Mouse (Mus musculus): ENCODE results near the gene Gnai1. TPM values are rescaled to one million over a fixed set of nuclear protein-coding genes. Genes with fewer than 3 reads are reported as not detected.
A peak's percentile ranks its signal among the peaks of the same experiment; 100 is the strongest.
"Not testable (repeated sequence)": the region's sequence is repeated elsewhere in the genome, so short reads cannot be mapped to it uniquely, and the experiment has no call there.

Gene Gnai1
- total and polyA plus RNA-seq, 2 experiments from 2014 or later = 17.0 to 19.2 TPM

DNA sequence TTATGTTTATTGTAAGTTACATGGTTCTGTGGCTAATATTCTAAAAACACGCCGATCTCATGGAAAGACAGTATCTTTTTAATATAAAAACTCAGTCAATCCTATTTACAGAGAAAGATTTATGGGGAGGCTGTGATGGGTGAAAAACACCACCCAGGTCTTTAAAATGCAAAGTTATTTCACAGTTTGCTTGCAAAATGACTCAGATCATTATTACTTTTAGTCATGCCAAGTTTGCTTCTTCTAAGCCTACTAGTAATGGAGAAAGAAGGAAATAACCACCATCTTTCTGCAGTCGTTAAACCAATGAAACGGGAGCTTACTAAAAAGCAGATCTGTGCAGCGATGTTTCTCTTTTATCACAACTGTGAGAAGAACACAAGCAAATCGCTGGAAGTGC lies 1.4 kb downstream of the Gnai1 start:
- DNase-seq (ENCODE audit: low spot score) (no peak), ATAC-seq (ENCODE audit: insufficient read depth, low read depth) (no peak)
- H3K27me3 ChIP-seq (ENCODE audit: control insufficient read depth, insufficient read depth, low read length) = no peaks in the 10 kb centered on the region
- TF ChIP-seq EP300 (IDR thresholded peaks at IDR 0.05; ENCODE audit: low read depth) (no peak), CTCF (IDR thresholded peaks at IDR 0.05; ENCODE audit: low read depth) (no peak)
- WGBS = 34% methylated on average over 6 of the region's 6 CpGs
- H3K27ac ChIP-seq (ENCODE audit: low read depth) = no peak overlapping the region
- H3K36me3 ChIP-seq (replicated peaks; ENCODE audit: control insufficient read depth, insufficient read depth, low read length) = no peaks in the 10 kb centered on the region
- no peak overlapping the region for H3K9ac ChIP-seq (replicated peaks; ENCODE audit: low read depth, low read length)
- peaks cover 7% of the 10 kb centered on the region; the same call in 1 of the 2 replicates for H3K9me3 ChIP-seq (replicated peaks; ENCODE audit: control insufficient read depth, low read length)
- peak overlapping the region; percentile 79 for H3K4me3 ChIP-seq (ENCODE audit: low read depth, low read length)
- H3K4me2 ChIP-seq (ENCODE audit: low read depth, low read length) = peak overlapping the region; percentile 98
- H3K4me1 ChIP-seq (ENCODE audit: control insufficient read depth, insufficient read depth) = peaks cover 12% of the 10 kb centered on the region

DNA sequence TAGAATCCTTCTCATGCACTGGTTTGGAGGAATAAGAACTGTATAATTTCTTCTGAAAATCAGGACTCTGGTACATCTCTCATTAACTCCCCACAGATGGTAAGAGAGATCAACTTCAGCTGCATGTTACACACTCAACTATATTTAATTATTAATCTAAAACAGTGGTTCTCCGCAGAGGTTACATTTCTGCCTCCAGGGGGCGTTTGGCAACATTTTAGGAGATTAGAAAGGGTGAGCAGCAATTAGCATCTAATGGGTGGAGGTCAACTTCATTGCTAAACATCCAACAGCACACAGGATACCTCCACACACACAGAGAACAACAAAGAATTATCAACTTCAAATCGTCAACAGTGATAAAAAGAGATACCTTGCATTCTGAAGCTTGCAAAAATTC lies 2.0 kb downstream of the Gnai1 start:
- DNase-seq (ENCODE audit: low spot score) (peak; percentile 60), ATAC-seq (ENCODE audit: insufficient read depth, low read depth) (no peak)
- H3K4me1 ChIP-seq (ENCODE audit: control insufficient read depth, insufficient read depth) = peaks cover 12% of the 10 kb centered on the region
- peak overlapping the region; percentile 98; the same call in 1 of the 2 replicates for H3K4me2 ChIP-seq (ENCODE audit: low read depth, low read length)
- no peaks in the 10 kb centered on the region for H3K27me3 ChIP-seq (ENCODE audit: control insufficient read depth, insufficient read depth, low read length)
- H3K9ac ChIP-seq (replicated peaks; ENCODE audit: low read depth, low read length) = no peak overlapping the region
- 23% methylated on average over 3 of the region's 3 CpGs for WGBS
- H3K36me3 ChIP-seq (replicated peaks; ENCODE audit: control insufficient read depth, insufficient read depth, low read length) = no peaks in the 10 kb centered on the region
- TF ChIP-seq CTCF (IDR thresholded peaks at IDR 0.05; ENCODE audit: low read depth) (peak; percentile 71), EP300 (IDR thresholded peaks at IDR 0.05; ENCODE audit: low read depth) (no peak)
- peaks cover 2% of the 10 kb centered on the region; the same call in 1 of the 2 replicates for H3K9me3 ChIP-seq (replicated peaks; ENCODE audit: control insufficient read depth, low read length)
- no peak overlapping the region for H3K4me3 ChIP-seq (ENCODE audit: low read depth, low read length)
- H3K27ac ChIP-seq (ENCODE audit: low read depth) = no peak overlapping the region

DNA sequence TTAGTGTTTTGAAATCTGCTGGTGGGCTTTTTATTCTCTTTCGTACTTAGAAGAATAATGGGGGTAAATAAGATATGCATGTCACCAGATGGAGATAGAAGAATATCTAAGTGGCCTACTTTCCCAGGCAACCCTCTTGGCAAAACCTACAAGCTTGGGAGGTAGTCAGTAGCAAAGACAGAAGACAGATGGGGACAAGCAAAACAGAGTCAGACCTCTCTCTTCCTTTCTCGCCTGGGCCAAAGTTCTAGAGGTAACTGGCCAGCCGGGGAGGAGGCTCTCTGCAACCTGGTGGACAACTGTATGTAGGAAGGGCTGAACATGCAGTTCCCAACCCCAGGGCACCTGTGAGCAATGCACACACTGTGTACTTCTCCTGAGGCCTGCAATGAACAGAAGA lies 12.9 kb downstream of the Gnai1 start:
- 87% methylated on average over 3 of the region's 3 CpGs for WGBS
- no peak overlapping the region for H3K9ac ChIP-seq (replicated peaks; ENCODE audit: low read depth, low read length)
- H3K27me3 ChIP-seq (ENCODE audit: control insufficient read depth, insufficient read depth, low read length) = no peaks in the 10 kb centered on the region
- no peak for DNase-seq (ENCODE audit: low spot score)
- H3K36me3 ChIP-seq (replicated peaks; ENCODE audit: control insufficient read depth, insufficient read depth, low read length) = no peaks in the 10 kb centered on the region
- no peak overlapping the region for H3K27ac ChIP-seq (ENCODE audit: low read depth)
- H3K4me1 ChIP-seq (ENCODE audit: control insufficient read depth, insufficient read depth) = no peaks in the 10 kb centered on the region
- ATAC-seq (ENCODE audit: insufficient read depth, low read depth) = no peak
- H3K9me3 ChIP-seq (replicated peaks; ENCODE audit: control insufficient read depth, low read length) = no peaks in the 10 kb centered on the region; the same call in 1 of the 2 replicates
- no peak overlapping the region for H3K4me3 ChIP-seq (ENCODE audit: low read depth, low read length)
- TF ChIP-seq CTCF (IDR thresholded peaks at IDR 0.05; ENCODE audit: low read depth) (no peak), EP300 (IDR thresholded peaks at IDR 0.05; ENCODE audit: low read depth) (no peak)
- no peak overlapping the region for H3K4me2 ChIP-seq (ENCODE audit: low read depth, low read length)

DNA sequence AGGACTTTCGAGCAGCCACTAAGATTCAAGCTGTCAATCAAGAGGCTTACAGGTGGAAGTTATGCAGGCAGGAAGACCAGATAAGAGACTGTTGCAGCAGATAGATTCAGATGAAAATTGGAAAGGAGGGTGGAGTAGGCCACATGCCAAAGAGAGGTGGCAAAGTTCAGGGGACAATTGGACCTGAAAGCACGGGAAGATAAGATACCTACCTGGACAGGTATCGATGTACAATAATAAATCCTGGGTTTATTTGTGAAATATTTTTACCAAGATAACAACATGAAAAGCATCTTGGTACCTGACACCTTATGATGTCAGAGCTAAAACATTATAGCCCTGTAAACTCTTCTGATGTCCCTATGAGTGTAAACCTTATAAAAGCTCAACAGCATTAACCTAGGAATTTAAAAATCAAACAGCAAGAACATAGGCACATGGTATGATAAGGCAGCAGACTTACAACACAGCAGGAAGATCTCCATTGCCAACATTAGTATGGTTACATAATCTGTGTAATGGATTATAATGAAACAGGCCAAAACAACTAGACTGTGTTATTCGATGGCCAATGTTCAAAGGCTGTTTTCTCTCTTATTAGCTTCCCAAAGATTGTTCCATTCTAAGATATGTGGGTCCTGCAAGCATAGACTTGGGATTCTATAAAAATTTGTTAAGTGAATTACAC lies 16.6 kb downstream of the Gnai1 start:
- H3K4me1 ChIP-seq (ENCODE audit: control insufficient read depth, insufficient read depth) = no peaks in the 10 kb centered on the region
- DNase-seq (ENCODE audit: low spot score) = no peak
- H3K9ac ChIP-seq (replicated peaks; ENCODE audit: low read depth, low read length) = no peak overlapping the region
- H3K4me3 ChIP-seq (ENCODE audit: low read depth, low read length) = no peak overlapping the region
- no peak overlapping the region for H3K4me2 ChIP-seq (ENCODE audit: low read depth, low read length)
- no peaks in the 10 kb centered on the region for H3K27me3 ChIP-seq (ENCODE audit: control insufficient read depth, insufficient read depth, low read length)
- no peaks in the 10 kb centered on the region; the same call in 1 of the 2 replicates for H3K9me3 ChIP-seq (replicated peaks; ENCODE audit: control insufficient read depth, low read length)
- no peak for TF ChIP-seq CTCF (IDR thresholded peaks at IDR 0.05; ENCODE audit: low read depth)
- ATAC-seq (ENCODE audit: insufficient read depth, low read depth) = no peak
- no peaks in the 10 kb centered on the region for H3K36me3 ChIP-seq (replicated peaks; ENCODE audit: control insufficient read depth, insufficient read depth, low read length)
- no peak overlapping the region for H3K27ac ChIP-seq (ENCODE audit: low read depth)
- 80% methylated on average over 4 of the region's 4 CpGs for WGBS

DNA sequence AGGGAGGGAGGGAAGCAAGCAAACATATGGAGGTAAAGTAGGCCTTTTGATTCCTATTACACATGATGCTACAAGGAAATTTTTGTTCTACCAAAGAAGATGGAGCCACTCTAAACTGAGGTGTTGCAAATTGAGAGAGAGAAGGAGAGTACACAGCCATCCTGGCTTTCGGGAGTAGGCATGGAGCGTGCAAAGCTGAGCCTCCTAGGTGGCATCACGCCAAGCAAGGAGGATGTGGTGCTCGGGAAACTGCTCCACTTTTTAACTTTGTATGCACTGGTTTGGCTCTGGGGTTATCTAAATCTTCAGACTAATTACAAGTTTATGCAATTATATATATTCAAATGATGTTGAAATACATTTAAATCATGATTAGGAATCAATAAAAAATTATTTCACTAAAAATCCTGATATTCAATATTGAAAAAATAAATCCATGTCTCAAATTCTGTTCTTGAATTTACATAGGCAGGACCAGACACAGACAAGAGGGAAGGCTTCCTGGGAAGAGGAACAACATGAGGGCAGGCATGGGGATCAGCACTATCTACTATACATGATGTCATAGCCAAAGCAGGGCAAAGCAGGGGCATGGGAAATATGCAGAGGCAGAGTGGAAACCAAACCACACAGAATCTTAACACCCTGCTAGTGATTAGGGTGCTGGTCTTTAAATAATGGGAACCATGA lies 17.2 kb downstream of the Gnai1 start:
- ATAC-seq (ENCODE audit: insufficient read depth, low read depth) = no peak
- no peaks in the 10 kb centered on the region; the same call in 1 of the 2 replicates for H3K9me3 ChIP-seq (replicated peaks; ENCODE audit: control insufficient read depth, low read length)
- H3K27ac ChIP-seq (ENCODE audit: low read depth) = no peak overlapping the region
- no peaks in the 10 kb centered on the region for H3K36me3 ChIP-seq (replicated peaks; ENCODE audit: control insufficient read depth, insufficient read depth, low read length)
- no peak overlapping the region for H3K9ac ChIP-seq (replicated peaks; ENCODE audit: low read depth, low read length)
- TF ChIP-seq CTCF (IDR thresholded peaks at IDR 0.05; ENCODE audit: low read depth) = no peak
- no peak for TF ChIP-seq EP300 (IDR thresholded peaks at IDR 0.05; ENCODE audit: low read depth)
- H3K4me1 ChIP-seq (ENCODE audit: control insufficient read depth, insufficient read depth) = peaks cover 3% of the 10 kb centered on the region; the same call in 1 of the 2 replicates
- H3K4me2 ChIP-seq (ENCODE audit: low read depth, low read length) = no peak overlapping the region
- WGBS = 55% methylated on average over 4 of the region's 4 CpGs
- H3K27me3 ChIP-seq (ENCODE audit: control insufficient read depth, insufficient read depth, low read length) = no peaks in the 10 kb centered on the region
- no peak overlapping the region for H3K4me3 ChIP-seq (ENCODE audit: low read depth, low read length)
- DNase-seq (ENCODE audit: low spot score) = no peak

DNA sequence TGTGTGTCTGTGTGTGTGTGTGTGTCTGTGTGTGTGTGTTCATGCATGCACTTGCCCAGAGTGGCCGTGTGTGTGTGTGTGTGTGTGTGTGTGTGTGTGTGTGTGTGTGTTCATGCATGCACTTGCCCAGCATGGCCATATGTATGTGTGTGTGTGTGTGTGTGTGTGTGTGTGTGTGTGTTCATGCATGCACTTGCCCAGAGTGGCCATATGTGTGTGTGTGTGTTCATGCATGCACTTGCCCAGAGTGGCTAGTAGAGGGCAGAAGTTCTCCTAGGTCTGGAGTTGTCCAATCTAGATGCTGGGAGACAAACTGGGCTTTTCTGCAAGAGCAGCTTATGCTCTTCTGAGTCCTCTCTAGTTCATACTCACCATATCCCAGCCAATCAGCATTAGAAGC lies 18.3 kb downstream of the Gnai1 start:
- WGBS = 93% methylated on average over 1 of the region's 1 CpGs
- ATAC-seq (ENCODE audit: insufficient read depth, low read depth); H3K4me1 ChIP-seq (ENCODE audit: control insufficient read depth, insufficient read depth); H3K36me3 ChIP-seq (replicated peaks; ENCODE audit: control insufficient read depth, insufficient read depth, low read length); H3K4me3 ChIP-seq (ENCODE audit: low read depth, low read length); H3K9me3 ChIP-seq (replicated peaks; ENCODE audit: control insufficient read depth, low read length); H3K9ac ChIP-seq (replicated peaks; ENCODE audit: low read depth, low read length); H3K27me3 ChIP-seq (ENCODE audit: control insufficient read depth, insufficient read depth, low read length); H3K4me2 ChIP-seq (ENCODE audit: low read depth, low read length); DNase-seq (ENCODE audit: low spot score); H3K27ac ChIP-seq (ENCODE audit: low read depth): not testable (repeated sequence)

All from heart, postnatal 0 days (tissue).